Mouse (Mus musculus) lung, adult 18-20 months (tissue): ENCODE results near the gene Lix1.

Experiments used
- DNase-seq, 2 experiments: peaks; one replicate each; pipeline ENCODE4 v3.0.0; 2022; ENCODE audit warnings: mixed read lengths in 2 of 2

Gene Lix1

GRCm38 (mm10) chr17:17402222-17403004, at the start of gene Lix1:
Gene Lix1, plus strand, starts transcription at chr17:17402672.
- peak; percentile 8 to 14 for DNase-seq

DNA sequence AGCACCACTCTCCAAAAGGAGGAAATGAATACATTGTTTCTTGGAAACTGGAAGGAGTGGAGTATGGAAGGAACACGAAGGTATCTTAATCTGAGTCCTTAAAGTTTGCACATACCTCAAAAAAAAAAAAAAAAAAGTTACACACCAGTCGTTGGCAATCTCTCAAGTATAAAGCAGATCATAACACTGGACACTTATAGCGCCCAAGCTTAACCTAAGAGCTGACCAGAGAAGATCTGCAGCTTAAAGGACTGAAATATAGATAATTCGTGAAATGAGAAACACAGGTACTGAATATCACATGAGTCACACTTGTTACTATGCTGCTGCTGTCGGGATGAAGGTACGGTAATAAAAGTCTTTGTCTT, 28.9 kb upstream of the Lix1 start:
- no peak for DNase-seq

DNA sequence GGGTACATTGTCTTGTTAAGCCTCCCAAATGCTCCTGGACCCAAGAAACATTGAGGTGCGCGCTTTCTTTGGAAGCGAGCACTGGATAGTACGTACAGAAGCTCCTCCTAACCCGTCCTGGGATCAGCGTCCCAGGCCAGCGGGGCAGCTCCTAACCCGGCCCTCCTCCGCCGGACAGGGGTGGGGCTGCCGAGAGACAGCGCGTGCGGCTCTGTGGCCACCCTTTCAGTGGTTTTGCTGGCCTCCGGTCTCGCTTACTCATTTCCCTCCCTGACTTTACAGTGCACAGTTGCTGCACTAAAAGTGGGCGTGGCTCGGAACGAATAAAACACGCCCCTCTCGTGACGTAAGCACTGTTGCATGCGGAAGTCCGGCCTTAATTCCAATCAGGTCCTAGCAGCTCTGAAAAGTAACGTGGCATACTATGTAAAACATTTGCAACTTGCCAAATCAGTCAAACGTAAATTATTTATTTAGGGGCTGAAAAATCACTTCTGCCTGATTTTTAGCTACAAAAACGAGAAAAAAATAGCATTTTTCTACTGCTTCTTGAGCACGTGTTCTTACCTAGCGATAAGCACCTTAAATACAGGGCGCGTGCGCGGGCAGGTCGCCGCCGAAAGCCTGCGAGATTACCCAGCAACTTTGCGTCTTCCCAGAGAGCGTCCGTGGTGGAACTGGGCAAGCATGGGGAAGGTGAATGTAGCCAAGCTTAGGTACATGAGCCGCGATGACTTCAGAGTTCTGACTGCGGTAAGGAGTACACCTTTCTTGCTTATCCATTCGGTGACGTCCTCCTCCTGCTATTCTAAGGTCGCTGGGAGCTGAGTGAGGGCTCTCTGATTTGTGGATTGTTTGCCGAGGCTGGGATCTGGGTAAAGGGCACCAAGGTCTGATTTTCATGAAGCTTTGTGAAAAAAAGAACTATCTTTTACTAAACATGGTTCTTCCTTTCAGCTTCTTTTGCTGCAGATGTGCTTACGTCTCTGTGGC, 28.3 kb upstream of the Lix1 start, which contains the start of gene Riok2:
Gene Riok2 (plus strand): TSS at position 392 of the 993 bp plus-strand sequence.
- peak; percentile 97 to 98 for DNase-seq

DNA sequence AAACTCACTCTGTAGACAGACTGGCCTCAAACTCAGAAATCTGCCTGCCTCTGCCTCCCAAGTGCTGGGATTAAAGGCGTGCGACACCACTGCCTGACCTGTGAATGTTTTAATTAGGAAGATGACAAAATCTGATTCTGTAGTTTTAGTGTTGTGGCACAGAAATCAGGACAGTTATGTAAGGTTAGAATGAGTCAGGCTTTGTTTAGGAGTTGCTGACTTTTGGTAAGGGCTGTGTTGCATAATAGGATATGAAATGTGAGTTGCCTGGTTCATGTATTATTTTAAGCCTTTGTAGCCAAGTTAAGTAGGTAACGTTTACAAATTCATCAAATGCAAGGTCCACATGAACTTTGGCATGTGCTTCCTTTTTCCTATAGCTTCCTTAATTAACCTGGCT, 26.9 kb upstream of the Lix1 start:
- no peak for DNase-seq

DNA sequence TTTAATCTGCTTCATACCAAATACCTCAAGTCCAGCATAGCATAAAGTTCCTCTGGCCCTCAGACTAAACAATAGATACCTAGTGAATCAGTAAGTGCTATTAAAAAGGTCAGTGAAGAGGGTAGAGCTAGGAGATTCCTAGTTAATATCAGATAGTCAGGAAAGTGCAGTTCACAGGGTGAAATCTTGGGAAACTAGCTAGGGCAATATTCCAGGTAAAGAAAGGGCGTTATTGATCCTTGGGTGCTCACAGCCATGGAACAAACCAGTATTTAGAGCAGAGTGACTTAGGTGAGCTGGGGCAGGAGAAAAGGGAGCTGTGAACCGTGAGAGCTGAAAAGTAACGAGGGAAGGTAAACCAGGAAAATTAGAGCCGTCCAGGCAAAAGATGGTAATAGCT, 18.8 kb upstream of the Lix1 start:
- DNase-seq = no peak

GRCm38 (mm10) chr17:17384502-17384901, 18.0 kb upstream of the Lix1 start:
- DNase-seq = no peak

DNA sequence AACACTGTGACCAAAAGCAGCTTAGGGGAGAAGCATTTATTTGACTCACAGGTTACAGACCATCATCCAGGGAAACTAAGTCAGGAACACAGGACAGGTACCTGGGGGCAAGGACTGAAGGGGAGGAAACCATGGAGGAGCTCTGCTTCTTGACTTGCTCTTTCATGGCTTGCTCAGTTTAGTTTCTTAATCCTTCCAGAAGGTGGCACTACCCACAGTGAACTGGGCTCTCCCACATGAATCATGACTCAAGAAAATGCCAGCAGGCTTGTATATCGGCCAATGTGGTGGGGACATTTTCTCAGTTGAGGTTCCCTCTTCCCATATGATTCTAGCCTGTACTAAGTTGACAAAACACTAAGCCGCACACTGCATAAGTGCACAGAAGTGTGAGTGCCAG, 16.4 kb upstream of the Lix1 start:
- DNase-seq = no peak

DNA sequence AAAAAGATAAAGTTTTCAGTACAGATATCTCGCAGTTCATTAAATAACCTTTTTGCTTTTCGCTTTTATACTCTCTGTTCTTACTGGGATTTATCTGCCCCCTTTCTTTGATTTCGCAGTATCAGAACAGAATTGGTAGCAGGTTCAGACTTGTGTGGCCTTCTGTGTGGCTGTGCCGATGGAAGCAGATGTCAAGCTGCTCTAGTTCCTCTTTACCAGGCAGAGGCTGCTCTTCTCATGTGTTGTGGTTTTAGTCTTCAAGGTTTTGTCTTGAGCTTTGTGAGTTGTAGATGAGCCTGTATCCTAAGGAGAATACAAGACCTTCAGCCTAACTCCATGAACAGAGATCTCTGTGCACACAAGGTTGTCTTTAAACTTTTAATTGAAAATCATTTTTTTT, 10.6 kb upstream of the Lix1 start:
- DNase-seq = no peak

- no peak for DNase-seq
Measured at GRCm38 (mm10) chr17:17392863-17393262, 9.6 kb upstream of the Lix1 start.

GRCm38 (mm10) chr17:17393300-17393699, 9.2 kb upstream of the Lix1 start:
- DNase-seq = no peak

DNA sequence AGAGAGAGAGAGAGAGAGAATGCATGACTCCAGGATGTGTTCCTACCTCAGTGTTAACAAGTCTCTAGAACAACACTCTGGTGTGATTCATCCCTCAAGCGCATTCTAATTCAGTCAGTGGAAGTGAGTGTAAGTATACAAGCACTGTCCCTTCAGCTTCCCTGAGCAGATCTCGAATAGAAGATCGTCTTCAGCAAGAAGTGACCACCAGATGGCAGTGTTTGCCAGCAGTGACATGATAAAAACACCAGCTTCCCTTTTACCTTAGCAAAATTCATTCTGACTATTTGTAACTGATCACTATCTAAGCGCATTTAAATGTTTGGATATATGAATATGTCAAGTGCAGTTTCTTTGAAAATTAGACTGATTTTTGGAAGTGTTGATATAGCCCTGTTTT, 8.1 kb upstream of the Lix1 start:
- peak; percentile 59 to 66 for DNase-seq

DNA sequence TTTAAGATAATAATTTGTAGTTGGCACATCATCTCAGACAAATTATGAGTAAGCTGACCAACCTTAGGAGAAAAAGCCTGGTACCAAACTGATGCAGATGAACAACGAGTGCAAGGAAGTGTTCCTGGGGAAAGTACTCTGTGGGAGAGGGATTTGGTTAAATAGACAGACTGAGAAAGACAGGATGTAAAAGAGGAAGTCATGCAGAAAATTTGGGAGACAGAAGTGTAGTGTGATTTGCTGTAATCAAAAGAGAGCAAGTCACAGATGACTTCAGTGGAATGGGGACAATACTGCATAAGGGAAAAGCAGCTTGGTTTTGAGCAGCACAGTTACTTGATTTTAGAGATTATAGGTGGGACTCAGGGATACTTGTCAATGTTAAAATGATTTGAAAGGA, 5.6 kb upstream of the Lix1 start:
- DNase-seq = no peak

- DNase-seq = no peak
Measured at GRCm38 (mm10) chr17:17398664-17399063, 3.8 kb upstream of the Lix1 start.

- DNase-seq = no peak
Measured at GRCm38 (mm10) chr17:17403038-17403437, 566 bp downstream of the Lix1 start.

GRCm38 (mm10) chr17:17403578-17404112, 1.2 kb downstream of the Lix1 start:
- no peak for DNase-seq

GRCm38 (mm10) chr17:17404811-17405544, 2.5 kb downstream of the Lix1 start:
- DNase-seq = peak in 1 of 2 experiments; percentile 19

GRCm38 (mm10) chr17:17405606-17406005, 3.1 kb downstream of the Lix1 start:
- no peak for DNase-seq

DNA sequence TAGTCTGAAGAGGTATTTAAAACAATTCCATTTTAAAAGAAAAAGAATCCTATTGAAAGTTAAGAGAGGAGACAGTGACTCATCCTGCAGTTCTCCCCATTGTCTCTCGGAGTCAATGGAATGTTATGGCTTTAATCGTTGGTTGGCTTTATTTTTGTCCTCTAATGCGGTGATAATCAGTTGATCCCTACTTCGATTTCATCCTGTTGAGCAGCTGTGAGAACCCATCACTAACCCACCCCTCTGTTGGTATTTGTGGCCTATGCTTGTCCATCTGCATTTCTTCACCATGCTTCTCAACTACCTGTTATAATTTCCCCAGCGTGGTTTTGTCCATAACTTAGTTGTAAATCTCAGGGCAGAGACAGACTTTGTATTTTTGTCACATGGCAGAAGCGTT, 5.7 kb downstream of the Lix1 start:
- DNase-seq = no peak

DNA sequence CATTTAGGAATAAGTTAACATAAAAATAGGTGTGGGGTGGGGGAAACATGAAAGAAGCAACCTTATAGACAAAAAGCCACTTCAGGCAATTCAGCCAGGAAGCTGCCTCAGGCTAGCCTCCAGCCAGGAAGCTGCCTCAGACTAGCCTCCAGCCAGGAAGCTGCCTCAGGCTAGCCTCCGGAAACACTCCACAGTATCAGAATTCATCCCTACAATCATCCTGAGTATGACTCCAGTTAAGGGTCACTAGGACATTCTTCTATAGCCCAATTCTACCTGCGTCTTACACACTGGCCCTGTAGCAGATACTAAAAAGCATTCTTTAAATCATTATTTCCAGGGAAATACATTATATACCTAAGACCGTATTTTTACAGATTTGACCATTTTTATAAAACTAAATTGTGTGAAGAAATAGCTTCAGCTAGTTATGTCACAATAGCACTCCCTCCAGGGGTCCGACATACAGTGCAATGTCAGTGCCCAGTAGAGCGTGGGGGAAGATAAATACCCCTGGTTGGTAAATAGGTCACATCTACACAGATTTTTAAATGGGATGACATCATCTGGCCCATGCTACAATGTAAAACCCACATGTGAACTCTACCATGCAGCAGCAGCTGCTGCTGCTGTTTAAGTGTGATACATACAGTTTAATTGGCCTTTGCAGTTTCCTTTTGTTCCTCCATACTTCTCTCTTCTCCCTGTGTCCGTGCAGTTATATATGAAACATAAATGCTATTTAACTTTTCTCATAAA, 6.4 kb downstream of the Lix1 start:
- DNase-seq = no peak

GRCm38 (mm10) chr17:17409601-17410000, 7.1 kb downstream of the Lix1 start:
- peak in 1 of 2 experiments; percentile 2 for DNase-seq

DNA sequence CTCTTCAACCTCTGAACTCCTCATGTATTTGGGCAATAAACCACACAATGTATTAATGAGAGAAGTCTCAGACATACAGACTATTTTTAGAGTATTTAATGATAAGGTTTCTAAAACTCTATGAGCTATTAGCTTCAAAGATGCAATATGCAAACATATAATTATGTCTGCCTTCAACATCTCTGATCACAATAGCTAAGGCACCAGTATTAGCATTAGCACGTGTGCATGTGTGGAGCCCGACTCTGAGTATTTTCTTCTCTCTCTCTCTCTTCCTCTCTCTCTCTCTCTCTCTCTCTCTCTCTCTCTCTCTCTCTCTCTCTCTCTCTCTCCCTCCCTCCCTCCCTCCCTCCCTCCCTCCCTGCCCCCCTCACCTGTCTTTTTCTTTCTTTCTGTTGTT, 9.0 kb downstream of the Lix1 start:
- DNase-seq = no peak

GRCm38 (mm10) chr17:17412176-17412575, 9.7 kb downstream of the Lix1 start:
- no peak for DNase-seq
